ENCODE assay signal across 24 mouse cellular contexts in the genomic region with DNA sequence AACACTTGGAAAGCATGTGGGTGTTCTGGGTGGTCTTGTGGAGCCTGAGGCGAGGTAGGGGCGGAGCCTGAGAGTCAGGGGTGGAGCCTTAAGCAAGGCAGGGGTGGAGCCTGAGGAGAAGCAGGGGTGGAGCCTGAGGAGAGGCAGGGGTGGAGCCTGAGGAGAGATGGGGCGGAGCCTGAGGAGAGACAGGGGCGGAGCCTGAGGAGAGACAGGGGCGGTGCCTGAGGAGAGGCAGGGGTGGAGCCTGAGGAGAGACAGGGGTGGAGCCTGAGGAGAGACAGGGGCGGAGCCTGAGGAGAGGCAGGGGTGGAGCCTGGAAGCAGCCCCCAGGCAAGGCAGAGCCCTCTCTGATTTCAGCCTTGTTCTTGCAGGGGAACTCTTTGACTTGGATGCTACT.
DNase-seq lines count a peak whose midpoint lies in the region; ATAC-seq and TF ChIP-seq lines count a peak whose summit lies in the region.
"Had no signal": no experiment of that assay in that cellular context is flagged by ENCODE, and none has a peak within 500 bp of the region (broad histone marks: within the 10 kb centered on the region; RNA-seq: fewer than 3 reads in every experiment).

No protein-coding gene starts in this region.

- 75% methylated on average over 6 of the region's 6 CpGs for WGBS in liver, postnatal 0 days (ENCODE audit: insufficient replicate concordance)
- 48% methylated on average over 5 of the region's 6 CpGs for WGBS in liver, embryonic 12.5 days (ENCODE audit: insufficient replicate concordance)
- WGBS in hindbrain, postnatal 0 days = 91% methylated on average over 5 of the region's 6 CpGs

- no peak overlapping the region for H3K27ac ChIP-seq in liver, postnatal 0 days (ENCODE audit: low read depth)
- no peak overlapping the region for H3K27ac ChIP-seq in liver, embryonic 12.5 days
- no peak overlapping the region for H3K27ac ChIP-seq in hindbrain, postnatal 0 days
- H3K27ac ChIP-seq: embryonic facial prominence, embryonic 15.5 days; hindbrain, embryonic 10.5 days; liver, embryonic 13.5 days; midbrain, embryonic 13.5 days; neural tube, embryonic 13.5 days had no signal

- H3K4me1 ChIP-seq in liver, postnatal 0 days (ENCODE audit: insufficient read depth) = peaks cover 7% of the 10 kb centered on the region; the same call in 1 of the 2 replicates
- peaks cover 14% of the 10 kb centered on the region for H3K4me1 ChIP-seq in liver, embryonic 12.5 days
- H3K4me1 ChIP-seq in hindbrain, postnatal 0 days (ENCODE audit: insufficient read depth, low read length) = no peaks in the 10 kb centered on the region

- no peak overlapping the region for H3K9ac ChIP-seq in liver, postnatal 0 days (replicated peaks)
- no peak overlapping the region for H3K9ac ChIP-seq in liver, embryonic 12.5 days
- no peak overlapping the region for H3K9ac ChIP-seq in hindbrain, postnatal 0 days (replicated peaks; ENCODE audit: low read length)
- H3K9ac ChIP-seq: embryonic facial prominence, embryonic 15.5 days; liver, embryonic 13.5 days; lung, embryonic 14.5 days; midbrain, embryonic 13.5 days; neural tube, embryonic 13.5 days had no signal

- H3K9me3 ChIP-seq in liver, postnatal 0 days (ENCODE audit: low read length) = no peaks in the 10 kb centered on the region
- H3K9me3 ChIP-seq in liver, embryonic 12.5 days (replicated peaks) = no peaks in the 10 kb centered on the region
- no peaks in the 10 kb centered on the region for H3K9me3 ChIP-seq in hindbrain, postnatal 0 days (ENCODE audit: low read length)
- H3K9me3 ChIP-seq: embryonic facial prominence, embryonic 15.5 days; liver, embryonic 13.5 days; megakaryocyte, embryonic 14.5 days; midbrain, embryonic 13.5 days; neural tube, embryonic 13.5 days had no signal

- ATAC-seq in liver, postnatal 0 days = no peak
- no peak for ATAC-seq in liver, embryonic 12.5 days
- ATAC-seq in hindbrain, postnatal 0 days = no peak
- ATAC-seq in monocyte, adult 5-6 weeks (replicated peaks; ENCODE audit: insufficient number of reproducible peaks, low FRiP score, low TSS enrichment, poor library complexity, severe bottlenecking) = no peak
- ATAC-seq: forebrain, embryonic 16.5 days; hindbrain, embryonic 16.5 days; midbrain, embryonic 13.5 days had no signal

- H3K27me3 ChIP-seq in liver, postnatal 0 days (ENCODE audit: insufficient read depth, low read length) = peaks cover 5% of the 10 kb centered on the region; the same call in 1 of the 2 replicates
- H3K27me3 ChIP-seq in liver, embryonic 12.5 days (replicated peaks) = peaks cover 60% of the 10 kb centered on the region
- H3K27me3 ChIP-seq in splenic B cell, adult 2 months (ENCODE audit: control insufficient read depth, insufficient read depth, low read length, poor library complexity, severe bottlenecking) = no peaks in the 10 kb centered on the region
- 0 out of 2 replicates have a peak, but pooled peaks cover 8% of the 10 kb centered on the region for H3K27me3 ChIP-seq in hindbrain, postnatal 0 days (ENCODE audit: insufficient read depth, low read length)

- H3K4me3 ChIP-seq in liver, postnatal 0 days (ENCODE audit: low read depth, low read length) = no peak overlapping the region
- H3K4me3 ChIP-seq in liver, embryonic 12.5 days = no peak overlapping the region
- no peak overlapping the region for H3K4me3 ChIP-seq in hindbrain, postnatal 0 days (ENCODE audit: low read length)
- H3K4me3 ChIP-seq: embryonic facial prominence, embryonic 15.5 days; hindbrain, embryonic 10.5 days; liver, embryonic 13.5 days; megakaryocyte, embryonic 14.5 days; midbrain, embryonic 13.5 days; neural tube, embryonic 13.5 days had no signal

- H3K36me3 ChIP-seq in liver, postnatal 0 days (replicated peaks; ENCODE audit: insufficient read depth, low read length) = peaks cover 6% of the 10 kb centered on the region; the same call in 1 of the 2 replicates
- H3K36me3 ChIP-seq in liver, embryonic 12.5 days = no peaks in the 10 kb centered on the region
- H3K36me3 ChIP-seq in splenic B cell, adult 2 months (ENCODE audit: control insufficient read depth, insufficient read depth, low read length, poor library complexity, severe bottlenecking) = 0 out of 2 replicates have a peak, but pooled peaks cover 2% of the 10 kb centered on the region
- no peaks in the 10 kb centered on the region for H3K36me3 ChIP-seq in hindbrain, postnatal 0 days (ENCODE audit: insufficient read depth, low read length)
- H3K36me3 ChIP-seq: embryonic facial prominence, embryonic 15.5 days; hindbrain, embryonic 10.5 days; liver, embryonic 13.5 days; midbrain, embryonic 13.5 days; neural tube, embryonic 13.5 days had no signal

- DNase-seq in liver, postnatal 0 days = peak; percentile 38
- DNase-seq in ES-CJ7 (ENCODE audit: low read depth, low spot score) = peak; percentile 88
- DNase-seq in ZHBTc4 (ENCODE audit: low read depth, low spot score) = peak; percentile 90
- DNase-seq in splenic B cell, adult 2 months (ENCODE audit: low read depth, low spot score) = peak; percentile 19
- DNase-seq in hindbrain, postnatal 0 days (ENCODE audit: low spot score) = no peak
- DNase-seq in ovary, postnatal 10 days (ENCODE audit: low spot score) = no peak
- DNase-seq: cerebellum, adult 2 months; gastrocnemius, postnatal 14 days; heart, adult 11 months; kidney, adult 18-20 months; liver, embryonic 13.5 days; right cerebral cortex, adult 18-20 months; right cerebral cortex, postnatal 4 days had no signal

- no peak overlapping the region for H3K4me2 ChIP-seq in liver, postnatal 0 days (ENCODE audit: low read depth, low read length)
- H3K4me2 ChIP-seq in liver, embryonic 12.5 days = no peak overlapping the region
- H3K4me2 ChIP-seq in hindbrain, postnatal 0 days (ENCODE audit: low read depth, low read length) = no peak overlapping the region
- H3K4me2 ChIP-seq: embryonic facial prominence, embryonic 15.5 days; heart, embryonic 11.5 days; liver, embryonic 13.5 days; lung, embryonic 14.5 days; midbrain, embryonic 13.5 days; neural tube, embryonic 13.5 days had no signal

- no peak for TF ChIP-seq EP300 in liver, postnatal 0 days (IDR thresholded peaks at IDR 0.05; ENCODE audit: low read depth)

- TF ChIP-seq CTCF in liver, postnatal 0 days (IDR thresholded peaks at IDR 0.05; ENCODE audit: low read depth) = no peak
- TF ChIP-seq CTCF in hindbrain, postnatal 0 days (IDR thresholded peaks at IDR 0.05; ENCODE audit: low read depth) = no peak

Comparison
In these comparisons a context has a peak if more than half of its experiments do, and no peak if none do; other contexts are left out.
1. DNase-seq: peak in liver, postnatal 0 days (single experiment), ES-CJ7 (single experiment), ZHBTc4 (single experiment) and splenic B cell, adult 2 months (single experiment); none in hindbrain, postnatal 0 days (single experiment) and ovary, postnatal 10 days (single experiment).